Mouse (Mus musculus) layer of hippocampus, adult 9-10 months (tissue): ENCODE data around the gene Terb2.
"Not testable (repeated sequence)": the region's sequence is repeated elsewhere in the genome, so short reads cannot be mapped to it uniquely, and the experiment has no call there.

Source experiments
- DNase-seq: peaks from one replicate; pipeline ENCODE4 v3.0.0; 2022; ENCODE audit warnings: low spot score

The Terb2 gene

DNA sequence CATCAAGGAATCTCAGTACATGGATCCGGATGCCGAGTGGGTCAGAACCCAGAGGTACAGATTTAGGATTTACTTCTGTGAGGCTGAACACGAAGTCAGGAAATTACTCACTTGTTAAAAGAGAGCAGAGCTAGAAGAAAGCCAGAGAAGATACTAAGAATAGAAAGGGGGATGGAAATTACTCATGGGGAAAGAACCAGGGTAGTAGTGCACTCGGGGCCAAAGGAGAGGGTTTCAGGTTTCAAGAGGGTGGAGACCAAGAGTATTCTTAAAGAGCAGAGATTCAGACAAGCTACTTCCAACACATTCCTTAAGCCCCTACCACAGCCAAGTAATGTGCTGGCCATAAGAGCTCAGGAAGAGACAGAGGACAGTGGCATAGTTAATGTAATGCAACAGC lies 24.5 kb upstream of the Terb2 start:
- no peak for DNase-seq

DNA sequence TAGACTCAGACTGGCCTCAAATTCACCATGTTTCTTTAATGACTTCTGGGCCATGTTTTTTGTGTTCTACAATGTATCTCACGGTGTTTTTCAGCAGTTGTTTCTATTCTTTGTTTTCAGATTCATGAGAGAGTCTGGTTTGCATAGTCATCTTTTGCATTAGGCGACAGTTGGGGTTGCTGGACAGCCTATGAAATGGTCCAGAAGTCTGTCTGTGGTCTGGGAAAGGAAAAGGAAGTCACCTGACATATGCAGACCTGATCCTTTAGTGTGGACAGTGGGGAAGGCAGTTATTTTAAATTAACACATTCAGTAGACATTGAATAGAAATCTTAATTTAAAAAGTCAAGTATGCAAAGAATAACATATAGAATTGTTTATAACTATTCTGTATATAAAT lies 23.5 kb upstream of the Terb2 start:
- DNase-seq = no peak

DNA sequence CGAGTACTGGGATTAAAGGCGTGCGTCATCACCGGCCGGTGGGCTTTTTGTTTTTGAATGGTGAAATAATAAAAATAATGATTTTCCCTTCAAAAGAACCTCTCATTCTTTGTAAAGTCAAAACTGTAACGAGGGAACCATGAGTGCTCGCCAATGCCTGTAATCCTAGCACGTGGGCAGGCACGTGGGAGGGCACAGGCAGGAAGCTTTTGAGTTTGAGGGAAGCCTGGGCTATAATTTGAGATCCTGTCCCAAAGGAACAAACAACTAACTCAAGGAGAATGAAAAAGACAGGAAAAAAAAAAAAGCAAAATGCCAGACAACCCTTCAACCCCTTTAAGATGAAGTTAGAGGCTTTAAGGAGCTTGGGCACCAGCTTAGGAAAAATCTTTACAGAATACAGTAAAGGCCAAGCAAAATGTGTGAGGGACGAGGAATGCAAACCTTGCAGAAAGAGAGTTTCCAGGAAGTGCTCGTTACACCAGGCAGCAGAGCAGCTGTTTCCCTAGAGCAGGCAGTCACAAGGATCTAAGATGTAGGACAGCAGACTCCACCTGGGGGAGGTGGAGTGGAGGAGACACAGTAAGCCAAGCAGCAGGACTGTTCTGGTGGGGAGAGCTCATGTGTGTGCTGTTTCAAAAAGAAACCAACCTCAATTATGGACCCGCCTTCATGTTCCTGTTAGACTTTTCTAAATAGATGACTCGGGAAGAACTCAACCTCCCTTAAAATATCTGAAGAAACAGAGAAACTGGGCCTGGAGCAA lies 22.5 kb upstream of the Terb2 start:
- DNase-seq = no peak

DNA sequence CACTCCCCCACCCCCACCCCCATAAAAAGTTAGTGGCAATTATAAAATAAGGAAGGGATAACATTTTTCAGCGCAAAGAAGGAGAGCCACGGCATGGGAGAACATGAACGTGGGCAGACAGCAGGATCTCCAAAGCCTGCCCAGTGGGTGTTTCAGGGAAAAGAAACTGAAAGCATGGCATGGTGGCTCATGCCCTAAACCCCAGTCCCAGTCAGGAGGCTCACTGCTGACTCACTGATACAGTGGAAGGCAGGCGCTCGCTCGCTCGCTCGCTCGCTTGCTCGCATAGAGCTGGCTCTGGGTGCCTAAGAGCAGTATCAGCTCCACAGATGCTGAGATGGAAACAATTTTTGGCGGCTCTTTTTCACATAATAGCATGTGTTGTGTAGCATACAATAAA lies 21.8 kb upstream of the Terb2 start:
- no peak for DNase-seq

DNA sequence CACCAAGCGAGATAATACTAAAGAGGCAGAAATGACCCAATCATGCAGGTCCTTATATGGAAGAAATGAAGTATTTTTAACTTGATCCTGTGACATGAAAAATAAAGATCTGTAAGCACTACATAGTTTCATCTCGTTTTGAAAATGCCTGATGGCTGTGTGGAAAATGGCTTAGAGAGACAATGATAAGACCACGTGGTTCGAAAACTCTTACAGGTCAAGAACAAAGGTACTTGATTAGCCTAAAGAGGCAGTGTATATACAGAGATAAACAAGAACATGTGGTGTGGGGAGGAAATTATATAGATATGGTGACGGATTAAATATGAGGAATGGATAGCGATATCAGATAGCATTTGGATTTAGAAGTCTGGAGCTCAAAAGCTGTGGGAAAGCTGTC lies 14.8 kb upstream of the Terb2 start:
- no peak for DNase-seq

DNA sequence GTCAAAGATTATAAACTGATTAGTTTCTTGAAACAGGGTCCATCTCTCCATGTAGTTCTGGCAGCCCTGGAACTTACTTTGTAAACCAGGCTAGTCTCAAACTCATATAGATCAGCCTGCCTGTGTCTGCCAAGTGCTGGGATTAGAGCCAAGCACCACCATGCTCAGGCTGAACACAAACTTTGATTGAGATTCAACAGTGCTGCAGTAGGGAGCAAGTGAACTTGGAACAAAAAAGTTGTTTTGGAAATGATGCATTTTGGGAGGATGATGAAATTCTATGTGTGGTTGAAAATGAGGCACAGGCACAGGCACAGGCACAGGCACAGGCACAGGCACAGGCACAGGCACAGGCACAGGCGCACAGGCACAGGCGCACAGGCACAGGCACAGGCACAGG lies 13.9 kb upstream of the Terb2 start:
- no peak for DNase-seq

DNA sequence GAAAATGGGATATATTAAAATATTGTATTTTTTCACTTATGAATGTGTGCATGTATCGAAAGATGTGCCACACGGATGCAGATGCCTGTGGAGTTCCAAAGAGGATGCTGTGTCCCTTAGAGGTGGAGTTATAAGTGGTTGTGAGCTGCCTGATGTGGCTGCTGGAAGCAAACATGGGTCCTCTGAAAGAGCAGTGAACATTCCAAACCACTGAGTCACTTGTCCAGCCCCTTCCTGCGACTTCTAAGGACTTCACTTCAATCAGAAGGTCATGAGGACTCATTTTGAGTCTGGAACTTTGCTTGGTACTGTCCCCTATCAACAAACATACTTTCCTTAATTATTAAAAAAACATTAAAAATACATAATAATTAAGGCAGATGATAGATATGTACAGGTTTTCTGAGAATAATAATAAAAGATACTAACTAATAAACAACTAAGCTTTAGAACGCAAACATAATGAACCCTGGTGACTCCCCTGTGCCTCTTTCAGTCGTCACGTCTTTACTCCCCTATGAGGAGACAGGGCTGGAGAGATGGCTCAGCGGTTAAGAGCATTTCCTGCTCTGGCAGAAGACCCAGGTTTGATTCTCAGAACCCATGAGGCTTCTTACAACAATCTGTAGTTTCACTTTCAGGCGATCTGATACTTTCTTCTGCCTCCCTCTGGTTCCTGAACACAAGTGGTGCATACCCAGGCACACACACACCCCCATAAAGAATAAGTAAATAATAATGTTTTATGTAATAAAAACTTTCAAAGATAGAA lies 5.8 kb upstream of the Terb2 start:
- DNase-seq = no peak

DNA sequence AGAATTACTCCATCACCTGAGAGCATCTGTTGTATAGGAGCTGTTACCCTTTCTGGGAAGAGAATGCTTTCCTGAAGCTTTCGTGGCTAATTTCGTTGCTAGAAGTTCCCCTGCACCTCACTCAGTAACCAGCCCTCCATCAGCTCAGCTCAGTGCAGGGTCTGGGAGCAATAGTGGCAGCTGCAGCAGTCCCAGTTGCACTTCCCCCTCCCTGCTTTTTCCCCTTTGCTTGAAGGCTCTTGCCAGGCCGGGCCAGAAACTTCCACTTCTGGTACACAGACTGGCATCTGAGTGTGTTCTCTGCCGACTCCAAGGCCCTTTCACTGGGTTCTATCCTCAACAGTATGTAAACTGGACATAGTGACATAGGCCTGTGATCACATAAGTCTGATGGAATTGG lies 986 bp upstream of the Terb2 start:
- no peak for DNase-seq

DNA sequence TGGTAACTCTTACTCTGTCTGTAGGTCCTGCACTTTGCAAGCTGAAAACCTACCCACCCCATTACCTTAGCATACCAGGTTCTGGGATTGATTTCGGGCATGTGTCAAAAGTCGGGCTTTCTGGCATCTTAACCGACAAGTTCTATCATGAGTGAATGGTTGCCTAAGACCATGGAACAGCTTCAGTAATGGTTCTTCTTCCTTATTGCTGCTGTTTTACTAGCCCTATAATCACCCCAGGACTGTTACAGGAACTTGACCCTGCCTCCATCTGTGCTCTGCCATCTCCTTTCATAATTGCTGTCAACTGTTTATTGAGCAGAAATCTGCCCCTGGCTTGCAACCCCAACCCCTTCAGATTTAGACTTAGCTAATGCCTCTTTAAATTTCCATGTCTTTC lies 679 bp downstream of the Terb2 start:
- no peak for DNase-seq

DNA sequence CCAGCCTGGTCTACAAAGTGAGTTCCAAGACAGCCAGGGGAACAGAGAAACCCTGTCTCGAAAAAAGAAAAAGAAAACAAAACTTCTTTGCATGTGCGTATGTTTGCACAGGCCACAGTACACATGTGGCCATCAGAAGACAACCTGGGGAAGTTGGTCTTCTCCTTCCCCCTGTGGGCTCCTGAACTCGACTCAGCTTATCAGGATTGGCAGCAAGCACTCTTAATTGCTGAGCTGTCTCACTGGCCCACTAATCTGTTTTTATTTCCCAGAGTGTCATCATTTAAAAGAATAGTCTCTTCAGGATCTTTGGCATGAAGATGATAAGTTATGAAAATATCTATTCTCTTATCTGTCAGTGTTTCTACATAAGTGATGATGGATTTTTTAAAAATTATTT lies 5.8 kb downstream of the Terb2 start:
- no peak for DNase-seq

DNA sequence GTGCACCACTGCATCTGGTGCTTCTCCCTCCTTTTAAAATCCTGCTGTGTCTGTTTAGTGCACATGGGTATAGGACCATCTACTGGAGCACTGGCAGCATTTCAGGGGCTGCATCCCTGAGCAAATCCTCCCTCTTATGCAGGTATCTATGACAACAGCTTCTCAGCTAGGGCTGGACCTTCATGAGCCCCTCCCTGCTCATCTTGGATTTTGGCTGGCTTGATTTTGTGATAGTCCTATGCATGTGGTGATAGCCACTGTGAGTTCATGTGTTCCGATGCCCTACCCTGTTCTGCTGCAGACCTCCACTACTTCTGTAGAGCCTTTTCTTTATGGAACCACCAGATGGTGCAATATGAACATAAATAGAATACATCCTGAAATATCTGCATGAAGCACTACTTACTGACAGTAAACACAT lies 8.4 kb downstream of the Terb2 start:
- DNase-seq = peak; percentile 35

DNA sequence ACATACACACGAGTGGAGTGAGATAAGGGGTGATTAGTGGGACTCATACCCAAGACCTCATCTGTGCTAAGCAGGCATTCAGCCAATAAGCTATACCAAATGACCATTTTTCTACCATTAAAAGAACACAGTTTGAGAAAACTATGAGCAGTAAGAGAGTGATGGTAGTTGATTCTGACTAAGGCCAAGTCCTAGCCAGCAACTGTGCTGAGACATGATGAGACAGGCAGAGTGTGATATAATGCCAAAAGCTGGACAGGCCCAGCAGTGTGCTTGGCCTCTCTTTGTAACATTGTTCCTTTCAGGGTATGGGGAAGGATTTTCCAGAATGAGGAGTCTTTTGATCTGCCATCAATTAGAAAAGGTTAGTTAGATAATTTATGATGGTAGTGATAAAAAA lies 15.4 kb downstream of the Terb2 start:
- no peak for DNase-seq

DNA sequence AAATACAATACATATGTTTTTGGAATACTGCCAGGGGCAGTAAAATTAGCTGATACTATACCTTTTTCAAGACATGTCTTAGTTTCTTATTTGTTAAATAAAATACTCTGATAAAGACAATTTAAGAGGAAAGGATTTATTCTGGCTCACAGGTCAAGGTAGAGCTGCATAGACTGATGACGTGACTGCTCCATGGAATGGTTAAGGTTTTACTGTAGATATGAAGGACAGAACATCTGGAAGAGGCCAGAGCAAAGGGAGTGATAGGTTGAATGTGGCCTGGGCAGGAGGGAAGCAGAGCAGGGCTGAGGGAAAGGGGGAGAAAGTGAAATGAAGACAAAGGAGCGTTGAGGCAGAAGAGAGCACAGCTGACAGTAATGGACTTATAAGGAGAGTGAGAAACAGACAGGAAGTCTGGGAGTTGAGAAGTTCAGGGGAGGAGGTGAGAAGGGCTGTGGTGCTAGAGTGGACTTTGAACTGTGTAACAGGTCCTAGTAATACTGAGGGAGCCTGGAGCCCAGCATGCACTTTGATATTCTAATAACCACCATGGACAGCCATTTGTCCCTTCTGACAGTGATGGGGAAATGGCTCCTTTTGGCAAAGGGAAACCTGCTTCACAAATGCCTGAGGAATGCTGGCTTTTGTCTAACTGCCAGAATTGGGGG lies 20.5 kb downstream of the Terb2 start:
- no peak for DNase-seq

DNA sequence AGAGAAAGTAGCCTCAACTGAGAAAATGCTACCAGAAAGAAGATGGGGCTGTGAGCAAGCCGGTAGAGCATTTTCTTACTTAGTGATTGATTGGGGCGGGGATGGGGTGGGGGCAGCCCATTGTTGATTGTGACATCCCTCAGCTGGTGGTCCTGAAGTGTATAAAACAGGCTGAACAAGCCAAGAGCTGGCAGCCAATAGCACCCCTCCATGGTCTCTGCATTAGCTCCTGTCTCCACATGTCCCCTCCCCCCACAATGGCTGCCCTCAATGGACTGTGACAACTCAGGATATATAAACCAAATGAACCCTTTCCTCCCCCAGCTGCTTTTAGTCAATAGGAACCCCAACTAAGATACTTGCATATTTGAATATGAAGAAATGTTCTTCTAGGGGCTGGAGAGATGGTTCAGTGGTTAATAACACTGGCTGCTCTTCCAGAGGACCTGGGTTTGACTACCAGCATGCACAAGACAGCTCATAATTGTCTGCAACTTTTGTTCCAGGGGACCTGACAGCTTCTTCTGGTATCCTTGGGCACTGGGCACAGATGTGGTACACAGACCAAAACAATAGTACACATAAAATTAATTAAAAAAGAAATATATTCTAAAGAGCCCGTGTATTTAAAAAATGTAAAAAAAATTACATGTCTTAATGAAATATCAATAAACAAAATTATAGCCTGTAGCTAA lies 24.6 kb downstream of the Terb2 start:
- no peak for DNase-seq

DNA sequence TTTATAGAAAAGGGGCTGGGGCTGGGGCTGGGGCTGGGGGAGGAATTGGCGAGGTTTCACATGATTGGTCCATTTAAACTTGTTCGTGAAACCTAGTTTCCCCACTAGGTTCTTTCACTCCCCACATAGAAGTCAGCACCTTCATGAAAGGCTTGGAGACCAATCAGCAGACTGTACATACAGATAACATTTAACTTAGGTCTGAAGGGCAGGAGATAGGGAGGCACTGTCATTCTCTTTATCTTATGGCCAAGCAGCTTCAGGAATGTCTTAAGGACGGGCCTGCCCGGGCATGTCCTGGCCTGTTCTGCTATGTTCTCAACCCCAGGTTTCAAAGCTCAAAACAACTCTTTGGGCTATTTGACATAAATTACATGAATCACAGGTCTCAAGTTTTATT lies 31.0 kb downstream of the Terb2 start:
- not testable (repeated sequence) for DNase-seq

DNA sequence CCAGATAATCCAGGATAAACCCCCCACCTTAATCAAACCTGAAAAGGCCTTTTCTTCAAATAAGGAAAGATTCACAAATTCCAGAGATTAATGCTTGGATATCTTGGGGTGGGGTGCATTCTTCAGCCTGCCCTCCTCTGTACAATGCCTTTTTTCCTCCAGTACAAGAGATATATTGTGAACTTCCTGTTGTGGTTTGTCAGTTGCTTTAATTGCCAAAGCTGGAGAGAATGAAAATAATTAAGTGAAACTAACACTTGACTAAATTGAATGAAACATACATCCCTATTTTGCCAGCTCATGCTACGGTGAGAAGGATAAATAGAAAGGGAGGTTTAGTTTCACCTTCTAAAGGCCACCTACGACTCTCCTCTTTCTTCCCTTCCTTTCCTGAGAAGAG lies 32.2 kb downstream of the Terb2 start:
- DNase-seq = no peak

DNA sequence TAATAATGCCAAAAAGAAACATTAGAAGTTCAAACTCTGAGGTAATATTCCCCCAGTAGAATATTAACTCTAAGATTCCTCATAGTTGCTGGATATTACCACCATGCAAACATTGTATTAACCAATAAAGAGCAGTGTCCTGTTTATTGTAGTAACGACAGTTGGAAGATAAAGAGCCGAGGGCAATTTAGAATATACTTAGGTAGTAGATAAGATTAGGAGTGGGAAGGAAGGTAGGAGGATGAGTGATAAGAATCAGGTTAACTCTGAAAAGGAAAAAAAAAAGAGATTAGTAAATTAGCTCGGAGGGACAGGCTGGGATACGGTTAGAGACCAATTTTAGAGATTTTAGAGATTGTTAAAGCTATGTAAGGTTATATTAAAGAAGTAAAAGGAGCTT lies 35.3 kb downstream of the Terb2 start:
- DNase-seq = no peak

DNA sequence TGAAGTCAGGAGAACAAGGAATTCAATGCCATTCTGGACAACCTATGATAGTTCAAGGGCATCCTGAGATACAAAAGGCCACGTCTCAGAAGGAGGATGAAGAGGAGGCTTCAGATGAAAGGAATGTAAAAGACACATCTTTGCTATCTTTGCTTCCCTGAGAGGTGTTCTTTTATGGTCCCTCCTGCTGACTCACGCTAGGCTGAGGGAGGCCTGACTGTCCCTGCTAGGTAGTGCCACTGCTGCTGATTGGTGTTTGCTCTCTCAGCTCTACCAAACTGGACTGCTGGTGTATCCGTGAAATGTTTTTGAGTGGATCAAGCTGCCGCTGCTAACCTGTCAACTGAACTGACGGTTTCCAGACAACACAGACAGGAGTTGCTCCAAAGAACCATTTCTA lies 35.7 kb downstream of the Terb2 start:
- DNase-seq = no peak

DNA sequence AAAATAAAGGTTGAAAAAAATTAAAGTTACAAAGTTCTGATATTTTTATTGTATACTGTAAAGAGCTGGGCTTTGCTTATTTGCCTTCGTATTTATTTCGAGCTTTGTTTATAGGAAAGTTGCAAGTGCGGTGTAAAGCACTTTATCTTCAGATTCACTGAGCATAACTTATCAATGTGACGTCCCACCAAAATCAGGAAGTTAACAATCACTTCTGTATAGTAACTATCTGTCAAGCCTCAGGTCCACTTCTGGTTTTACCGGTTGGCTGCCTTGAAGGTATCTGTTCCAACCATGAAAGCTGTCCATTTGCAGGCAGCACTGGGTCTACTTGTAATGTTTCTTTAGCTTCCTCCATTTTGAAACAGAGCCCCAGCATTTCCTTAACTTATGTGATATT lies 36.2 kb downstream of the Terb2 start:
- no peak for DNase-seq

DNA sequence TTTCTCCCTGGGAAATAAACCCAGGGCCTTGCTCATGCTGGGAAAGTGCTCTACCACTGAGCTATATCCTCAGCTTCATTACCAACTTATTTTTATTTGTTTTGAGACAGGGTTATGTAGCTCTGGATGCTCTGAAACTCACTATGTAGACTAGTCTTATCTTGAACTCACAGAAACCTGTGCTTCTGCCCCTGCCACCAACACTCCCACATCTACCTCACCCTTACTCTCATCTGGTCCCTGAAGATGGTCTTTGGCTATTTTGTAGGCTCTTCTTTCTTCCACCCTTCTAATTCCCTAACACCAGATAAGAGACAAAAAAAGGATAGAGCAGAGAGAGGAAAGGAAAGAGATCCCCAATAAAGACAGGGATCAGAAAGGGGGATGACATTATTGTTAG lies 37.6 kb downstream of the Terb2 start:
- no peak for DNase-seq

DNA sequence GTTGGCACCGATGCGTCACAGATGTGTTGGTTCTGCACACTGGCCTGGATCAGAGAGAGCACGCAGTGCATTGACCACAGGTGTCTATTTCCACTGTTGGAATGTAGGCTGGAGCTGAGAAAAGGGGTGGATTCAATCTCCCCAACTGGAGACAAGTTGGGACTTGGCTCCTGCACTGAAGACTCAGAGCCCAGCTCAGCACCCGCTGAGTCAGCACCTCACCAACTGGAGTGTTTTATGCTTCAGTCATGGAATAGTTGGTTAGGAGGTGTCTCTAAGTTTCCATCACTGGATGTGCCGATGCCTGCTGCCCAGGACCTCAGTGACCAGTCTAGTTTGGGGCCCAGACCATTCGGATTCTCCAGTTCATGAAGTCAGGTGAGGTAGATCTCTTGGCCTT lies 44.3 kb downstream of the Terb2 start:
- no peak for DNase-seq

DNA sequence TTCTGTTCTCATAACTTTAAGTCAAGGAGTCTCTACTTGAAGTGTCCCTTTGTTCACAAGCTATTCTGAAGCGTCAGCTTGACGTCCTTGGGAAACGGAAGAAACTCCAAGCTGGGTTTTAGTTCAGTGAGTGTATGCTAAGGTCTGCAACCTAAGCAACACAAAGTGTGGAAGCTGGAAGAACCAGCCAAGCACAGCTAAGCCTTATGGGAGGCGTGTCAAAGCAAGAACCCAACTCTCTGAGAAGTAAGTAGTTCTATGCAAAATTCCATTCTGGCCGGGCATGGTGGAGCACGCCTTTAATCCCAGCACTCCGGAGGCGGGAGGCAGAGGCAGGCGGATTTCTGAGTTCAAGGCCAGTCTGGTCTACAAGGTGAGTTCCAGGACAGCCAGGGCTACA lies 45.5 kb downstream of the Terb2 start:
- no peak for DNase-seq

DNA sequence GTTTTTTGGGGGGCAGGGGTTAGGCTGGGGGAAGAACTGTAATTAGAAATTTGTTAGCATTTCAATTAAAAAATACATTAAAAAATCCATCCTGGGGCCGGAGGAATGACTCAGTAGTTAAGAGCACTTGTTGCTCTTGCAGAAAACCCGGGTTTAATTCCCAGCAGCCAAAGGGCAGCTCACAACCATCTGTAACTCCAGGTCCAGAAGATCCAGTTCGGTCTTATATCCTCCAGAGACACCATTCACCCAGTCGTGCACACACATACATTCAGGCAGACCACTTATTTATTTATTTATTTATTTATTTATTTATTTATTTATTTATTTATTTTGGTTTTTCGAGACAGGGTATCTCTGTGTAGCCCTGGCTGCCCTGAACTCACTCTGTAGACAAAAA lies 47.3 kb downstream of the Terb2 start:
- no peak for DNase-seq
